Mouse (Mus musculus): ENCODE data around the gene Tmc8. TPM values are rescaled to one million over a fixed set of nuclear protein-coding genes. Genes with fewer than 3 reads are reported as not detected.

The Tmc8 gene
- total RNA-seq, 2 experiments from 2014 or later, result 4.0 to 4.1 TPM

- no peak for DNase-seq
- intact Hi-C loops (cut with DNase I), result no loop called here
These were observed 59.0 kb downstream of the Tmc8 start for GRCm38 (mm10) chr11:117840910-117841309.

Other genes with a start within 250 kb of the Tmc8 start
- 10 to 100 TPM; 28.1 to 34.1 TPM for gene Tnrc6c, start 127.8 kb upstream of the Tmc8 start, total RNA-seq (2021)
- 10 to 100 TPM; 11.2 to 18.4 TPM for gene Tmc6, start 122 bp downstream of the Tmc8 start, total RNA-seq (2021)
- gene 6030468B19Rik, start 15.6 kb downstream of the Tmc8 start, total RNA-seq (2021), result not detected
- 1 to 10 TPM in 1 of 2 experiments, not detected in 1; 1.1 TPM for gene Gm20708, start 27.6 kb downstream of the Tmc8 start, total RNA-seq (2021)
- 100 to 1,000 TPM; 109 to 119 TPM for gene Syngr2, start 27.6 kb downstream of the Tmc8 start, total RNA-seq (2021)
- gene Afmid, start 43.8 kb downstream of the Tmc8 start, total RNA-seq (2021), result 1 to 10 TPM; 3.1 TPM
- gene Tk1, start 44.0 kb downstream of the Tmc8 start, total RNA-seq (2021), result 1 to 10 TPM; 2.0 to 3.0 TPM
- 1 to 10 TPM in 1 of 2 experiments, under 1 TPM in 1; 0.80 to 1.1 TPM for gene Birc5, start 67.2 kb downstream of the Tmc8 start, total RNA-seq (2021)
- gene Tmem235, start 78.7 kb downstream of the Tmc8 start, total RNA-seq (2021), result not detected
- gene Tha1, start 91.4 kb downstream of the Tmc8 start, total RNA-seq (2021), result 1 to 10 TPM; 6.9 to 8.2 TPM
- 1 to 10 TPM; 3.4 to 3.8 TPM for gene Socs3, start 188.0 kb downstream of the Tmc8 start, total RNA-seq (2021)
- 10 to 100 TPM; 17.8 to 20.0 TPM for gene Pgs1, start 204.2 kb downstream of the Tmc8 start, total RNA-seq (2021)

Measured in heart, postnatal 36 days (tissue).